Mouse (Mus musculus): ENCODE results near the gene Cyp2c70.
"Not testable (repeated sequence)": the region's sequence is repeated elsewhere in the genome, so short reads cannot be mapped to it uniquely, and the experiment has no call there.

Cyp2c70 gene

GRCm38 (mm10) chr19:40187160-40187559 is at the start of gene Cyp2c70:
Gene Cyp2c70 (minus strand): TSS chr19:40187333.
- no peak for DNase-seq (ENCODE audit: low read depth, low spot score)

GRCm38 (mm10) chr19:40232560-40232959 is 45.4 kb upstream of the Cyp2c70 start:
- no peak for DNase-seq (ENCODE audit: low read depth, low spot score)

GRCm38 (mm10) chr19:40231825-40232541 is 44.9 kb upstream of the Cyp2c70 start:
- DNase-seq (ENCODE audit: low read depth, low spot score): peak; percentile 20

GRCm38 (mm10) chr19:40231074-40231738 is 44.1 kb upstream of the Cyp2c70 start:
- DNase-seq (ENCODE audit: low read depth, low spot score): no peak

- DNase-seq (ENCODE audit: low read depth, low spot score): no peak
Measured at GRCm38 (mm10) chr19:40226516-40227151, 39.5 kb upstream of the Cyp2c70 start.

GRCm38 (mm10) chr19:40225761-40226110 is 38.6 kb upstream of the Cyp2c70 start:
- DNase-seq (ENCODE audit: low read depth, low spot score): no peak

- peak; percentile 37 for DNase-seq (ENCODE audit: low read depth, low spot score)
Measured at GRCm38 (mm10) chr19:40225102-40225760, 38.1 kb upstream of the Cyp2c70 start.

- DNase-seq (ENCODE audit: low read depth, low spot score): not testable (repeated sequence)
Measured at GRCm38 (mm10) chr19:40222307-40222706, 35.2 kb upstream of the Cyp2c70 start.

GRCm38 (mm10) chr19:40220878-40221277 is 33.7 kb upstream of the Cyp2c70 start:
- no peak for DNase-seq (ENCODE audit: low read depth, low spot score)

- DNase-seq (ENCODE audit: low read depth, low spot score): not testable (repeated sequence)
Measured at GRCm38 (mm10) chr19:40202947-40203346, 15.8 kb upstream of the Cyp2c70 start.

- no peak for DNase-seq (ENCODE audit: low read depth, low spot score)
Measured at GRCm38 (mm10) chr19:40190596-40190995, 3.5 kb upstream of the Cyp2c70 start.

GRCm38 (mm10) chr19:40183600-40183999 is 3.5 kb downstream of the Cyp2c70 start:
- no peak for DNase-seq (ENCODE audit: low read depth, low spot score)

GRCm38 (mm10) chr19:40178311-40178710 is 8.8 kb downstream of the Cyp2c70 start:
- DNase-seq (ENCODE audit: low read depth, low spot score): no peak

GRCm38 (mm10) chr19:40168391-40168790 is 18.7 kb downstream of the Cyp2c70 start:
- DNase-seq (ENCODE audit: low read depth, low spot score): not testable (repeated sequence)

GRCm38 (mm10) chr19:40126996-40127395 is 60.1 kb downstream of the Cyp2c70 start:
- DNase-seq (ENCODE audit: low read depth, low spot score): not testable (repeated sequence)

- DNase-seq (ENCODE audit: low read depth, low spot score): not testable (repeated sequence)
Measured at GRCm38 (mm10) chr19:40125165-40125564, 62.0 kb downstream of the Cyp2c70 start.

- not testable (repeated sequence) for DNase-seq (ENCODE audit: low read depth, low spot score)
Measured at GRCm38 (mm10) chr19:40119624-40120023, 67.5 kb downstream of the Cyp2c70 start.

Measured in CD4-positive helper T cell, adult 2 months (primary cell).